Mouse (Mus musculus): ENCODE data around the gene Catsper3. TPM values are rescaled to one million over a fixed set of nuclear protein-coding genes. Genes with fewer than 3 reads are reported as not detected.

Catsper3 gene
- polyA plus RNA-seq, 1 experiment: 0.44 TPM

DNA sequence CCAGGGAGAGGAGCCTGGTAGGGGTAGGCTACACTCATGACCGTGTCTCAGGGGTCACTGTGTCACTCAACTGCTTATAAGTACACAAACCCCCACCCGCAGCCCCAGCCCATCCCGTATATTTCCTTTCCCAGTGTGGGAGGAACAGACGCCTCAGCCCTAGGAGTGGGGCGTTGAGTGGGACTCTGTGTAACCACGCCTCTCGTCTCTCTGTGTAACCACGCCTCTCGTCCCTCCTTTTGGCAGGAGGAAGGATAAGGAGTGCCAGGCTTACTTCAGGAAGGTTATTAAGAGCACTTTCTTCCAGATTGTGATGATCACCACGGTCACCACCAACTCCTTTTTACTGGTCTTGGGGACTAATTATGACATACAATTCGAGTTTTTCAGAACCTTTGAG, 1.8 kb downstream of the Catsper3 start:
- TF ChIP-seq POLR2A (IDR thresholded peaks at IDR 0.05; ENCODE audit: extremely low read depth, insufficient read depth, low read length): no peak
- no peak for TF ChIP-seq CTCF (IDR thresholded peaks at IDR 0.05; ENCODE audit: extremely low read depth, insufficient read depth, low read length)
- Histone ChIP-seq H3K27ac (ENCODE audit: insufficient read depth, low read length) (no peak overlapping the region), H3K4me1 (ENCODE audit: control insufficient read depth, insufficient read depth, low read length) (no peaks in the 10 kb centered on the region), H3K4me3 (ENCODE audit: insufficient read depth, low read length) (no peak overlapping the region)

DNA sequence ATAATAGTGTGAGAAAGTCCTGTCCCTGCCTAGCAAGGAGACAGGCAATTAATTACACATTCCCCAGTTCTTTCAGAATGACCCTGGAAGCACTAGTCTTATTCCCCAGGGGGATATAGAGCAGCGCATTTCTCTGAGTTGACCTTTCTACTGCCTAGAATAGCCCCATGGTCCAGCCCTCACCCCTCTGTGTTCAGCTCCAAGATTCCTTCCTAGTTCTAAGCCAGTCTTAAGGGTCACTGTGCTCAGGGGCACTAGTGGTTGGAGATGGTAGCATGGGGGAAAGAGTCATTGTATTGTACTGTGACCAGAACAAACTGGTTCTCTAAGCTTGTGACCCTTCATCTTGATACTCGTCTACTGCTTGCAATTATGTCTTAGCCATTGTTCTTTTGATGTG, 16.9 kb downstream of the Catsper3 start:
- no peak for TF ChIP-seq CTCF (IDR thresholded peaks at IDR 0.05; ENCODE audit: extremely low read depth, insufficient read depth, low read length)
- TF ChIP-seq POLR2A (IDR thresholded peaks at IDR 0.05; ENCODE audit: extremely low read depth, insufficient read depth, low read length): no peak
- no peak overlapping the region for H3K27ac ChIP-seq (ENCODE audit: insufficient read depth, low read length)
- H3K4me3 ChIP-seq (ENCODE audit: insufficient read depth, low read length): no peak overlapping the region
- H3K4me1 ChIP-seq (ENCODE audit: control insufficient read depth, insufficient read depth, low read length): no peaks in the 10 kb centered on the region

DNA sequence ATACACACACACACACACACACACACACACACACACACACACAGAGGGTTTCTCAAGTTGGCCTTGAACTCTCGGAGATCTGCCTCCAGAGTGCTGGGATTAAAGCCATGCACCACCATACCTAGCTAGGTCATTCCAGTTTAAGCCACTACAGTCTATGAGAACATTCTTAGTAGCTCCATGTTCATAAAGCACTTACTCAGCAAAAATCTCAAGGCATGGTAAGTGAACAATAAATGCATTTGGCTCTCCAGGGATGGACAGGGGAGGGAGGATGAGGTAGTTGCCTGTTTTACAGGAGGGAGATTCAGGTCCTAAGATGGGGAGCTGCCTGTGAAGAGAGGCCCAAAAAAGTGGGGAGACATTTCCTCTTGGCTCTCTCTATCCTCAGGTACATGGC, 19.6 kb downstream of the Catsper3 start:
- H3K4me3 ChIP-seq (ENCODE audit: insufficient read depth, low read length): no peak overlapping the region
- no peak overlapping the region for H3K27ac ChIP-seq (ENCODE audit: insufficient read depth, low read length)
- TF ChIP-seq CTCF (IDR thresholded peaks at IDR 0.05; ENCODE audit: extremely low read depth, insufficient read depth, low read length) (no peak), POLR2A (IDR thresholded peaks at IDR 0.05; ENCODE audit: extremely low read depth, insufficient read depth, low read length) (no peak)
- H3K4me1 ChIP-seq (ENCODE audit: control insufficient read depth, insufficient read depth, low read length): no peaks in the 10 kb centered on the region

DNA sequence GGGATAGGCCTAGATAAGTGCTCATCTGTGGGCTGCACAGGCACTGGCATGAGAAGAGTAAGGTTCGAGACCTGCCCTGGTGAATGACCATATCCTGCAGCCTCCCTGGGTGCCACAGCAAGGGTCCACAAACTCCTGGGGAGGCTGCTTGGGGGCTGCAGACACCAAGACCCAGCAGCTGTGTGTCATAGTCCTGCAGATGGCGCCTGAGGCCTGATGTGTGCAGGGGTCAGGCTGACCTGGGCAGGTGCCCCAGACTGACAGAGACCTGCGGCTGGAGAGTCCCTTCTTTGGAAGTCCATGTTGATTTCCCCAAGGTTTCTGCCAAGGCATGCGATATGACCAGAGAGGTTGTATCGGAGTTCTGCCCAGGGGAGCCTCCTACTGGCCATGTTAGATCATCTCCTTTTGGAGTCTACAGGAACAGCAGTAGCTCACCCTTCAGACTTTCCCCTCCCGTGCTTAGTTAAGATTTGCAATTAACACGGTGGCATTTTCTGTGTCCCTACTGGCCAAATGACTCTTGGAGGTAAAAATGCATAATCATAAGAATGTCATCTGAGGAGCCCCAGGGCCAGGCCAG, 24.8 kb downstream of the Catsper3 start:
- Histone ChIP-seq H3K4me3 (ENCODE audit: insufficient read depth, low read length) (no peak overlapping the region), H3K4me1 (ENCODE audit: control insufficient read depth, insufficient read depth, low read length) (no peaks in the 10 kb centered on the region), H3K27ac (ENCODE audit: insufficient read depth, low read length) (no peak overlapping the region)
- TF ChIP-seq POLR2A (IDR thresholded peaks at IDR 0.05; ENCODE audit: extremely low read depth, insufficient read depth, low read length): no peak
- no peak for TF ChIP-seq CTCF (IDR thresholded peaks at IDR 0.05; ENCODE audit: extremely low read depth, insufficient read depth, low read length)

GRCm38 (mm10) chr13:55809707-55810106, 25.3 kb downstream of the Catsper3 start:
- H3K4me1 ChIP-seq (ENCODE audit: control insufficient read depth, insufficient read depth, low read length): no peaks in the 10 kb centered on the region
- no peak overlapping the region for H3K4me3 ChIP-seq (ENCODE audit: insufficient read depth, low read length)
- no peak overlapping the region for H3K27ac ChIP-seq (ENCODE audit: insufficient read depth, low read length)
- TF ChIP-seq CTCF (IDR thresholded peaks at IDR 0.05; ENCODE audit: extremely low read depth, insufficient read depth, low read length) (no peak), POLR2A (IDR thresholded peaks at IDR 0.05; ENCODE audit: extremely low read depth, insufficient read depth, low read length) (no peak)

DNA sequence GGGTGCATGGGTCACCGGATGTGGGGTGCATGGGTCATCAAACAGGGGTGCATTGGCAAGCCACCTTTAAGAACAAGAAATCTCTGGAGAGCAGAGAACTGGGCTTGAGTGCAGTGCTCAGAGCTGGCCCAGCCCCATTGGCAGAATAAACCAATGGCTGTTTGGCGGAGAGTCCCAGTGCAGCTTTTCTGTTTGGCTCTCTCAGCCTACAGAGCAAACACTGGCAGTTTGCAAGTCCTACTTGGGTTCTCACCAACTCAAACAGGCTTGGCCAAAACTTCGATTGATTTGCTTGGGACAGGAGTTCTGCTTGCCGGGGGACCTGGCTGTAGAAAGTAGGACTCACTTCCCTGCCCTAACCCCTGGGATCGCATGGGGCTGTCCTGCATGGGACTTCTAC, 26.6 kb downstream of the Catsper3 start:
- TF ChIP-seq CTCF (IDR thresholded peaks at IDR 0.05; ENCODE audit: extremely low read depth, insufficient read depth, low read length) (no peak), POLR2A (IDR thresholded peaks at IDR 0.05; ENCODE audit: extremely low read depth, insufficient read depth, low read length) (no peak)
- H3K27ac ChIP-seq (ENCODE audit: insufficient read depth, low read length): no peak overlapping the region

GRCm38 (mm10) chr13:55813490-55814016, 29.2 kb downstream of the Catsper3 start:
- Histone ChIP-seq H3K4me1 (ENCODE audit: control insufficient read depth, insufficient read depth, low read length) (no peaks in the 10 kb centered on the region), H3K4me3 (ENCODE audit: insufficient read depth, low read length) (no peak overlapping the region), H3K27ac (ENCODE audit: insufficient read depth, low read length) (no peak overlapping the region)
- TF ChIP-seq CTCF (IDR thresholded peaks at IDR 0.05; ENCODE audit: extremely low read depth, insufficient read depth, low read length): no peak

More for the DNA sequence above, 26.6 kb downstream of the Catsper3 start:
- Histone ChIP-seq H3K4me1 (ENCODE audit: control insufficient read depth, insufficient read depth, low read length) (no peaks in the 10 kb centered on the region), H3K4me3 (ENCODE audit: insufficient read depth, low read length) (no peak overlapping the region)

DNA sequence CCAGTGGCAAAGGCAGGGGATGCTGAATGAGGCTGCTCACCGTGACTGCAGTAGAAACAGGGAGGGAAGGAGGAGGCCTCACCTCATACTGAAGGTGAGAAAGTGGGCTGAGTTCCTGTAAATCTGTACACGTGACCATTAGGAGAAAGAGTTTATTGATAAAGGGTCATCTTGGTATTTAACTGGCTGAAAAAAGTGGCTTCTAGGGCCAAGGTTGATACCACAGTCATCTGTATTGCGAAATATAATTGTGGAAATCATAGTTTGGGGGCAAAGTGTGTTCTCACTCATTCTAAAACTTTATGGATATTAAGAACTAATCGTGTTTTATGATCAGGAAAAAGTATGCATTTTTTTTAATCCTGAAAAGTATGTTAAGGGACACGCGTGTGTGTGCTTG, 30.5 kb downstream of the Catsper3 start:
- H3K4me1 ChIP-seq (ENCODE audit: control insufficient read depth, insufficient read depth, low read length): no peaks in the 10 kb centered on the region
- no peak overlapping the region for H3K27ac ChIP-seq (ENCODE audit: insufficient read depth, low read length)
- no peak overlapping the region for H3K4me3 ChIP-seq (ENCODE audit: insufficient read depth, low read length)
- TF ChIP-seq CTCF (IDR thresholded peaks at IDR 0.05; ENCODE audit: extremely low read depth, insufficient read depth, low read length) (no peak), POLR2A (IDR thresholded peaks at IDR 0.05; ENCODE audit: extremely low read depth, insufficient read depth, low read length) (no peak)

DNA sequence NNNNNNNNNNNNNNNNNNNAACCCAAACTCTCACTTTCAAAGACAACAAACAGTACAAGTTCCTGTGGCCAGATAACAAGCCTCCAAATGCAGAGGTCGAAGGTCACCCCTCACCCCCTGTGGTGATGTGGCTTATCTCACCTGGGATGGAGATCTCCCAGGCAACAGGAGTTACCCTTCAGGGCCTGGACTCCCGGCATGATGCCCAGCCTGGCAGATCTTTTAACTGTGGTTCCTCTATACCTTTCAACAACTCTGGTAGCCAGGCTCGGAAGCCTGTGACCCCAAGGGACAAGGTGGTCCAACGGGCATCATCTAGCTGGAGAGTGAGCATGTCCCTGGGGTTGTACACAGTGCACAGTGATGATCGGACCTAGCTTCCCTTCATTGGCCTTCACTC, 38.1 kb downstream of the Catsper3 start:
- H3K4me3 ChIP-seq (ENCODE audit: insufficient read depth, low read length): no peak overlapping the region
- TF ChIP-seq CTCF (IDR thresholded peaks at IDR 0.05; ENCODE audit: extremely low read depth, insufficient read depth, low read length) (no peak), POLR2A (IDR thresholded peaks at IDR 0.05; ENCODE audit: extremely low read depth, insufficient read depth, low read length) (no peak)

GRCm38 (mm10) chr13:55824151-55824945, 40.0 kb downstream of the Catsper3 start:
- H3K4me3 ChIP-seq (ENCODE audit: insufficient read depth, low read length): no peak overlapping the region
- H3K4me1 ChIP-seq (ENCODE audit: control insufficient read depth, insufficient read depth, low read length): no peaks in the 10 kb centered on the region
- H3K27ac ChIP-seq (ENCODE audit: insufficient read depth, low read length): no peak overlapping the region
- no peak for TF ChIP-seq CTCF (IDR thresholded peaks at IDR 0.05; ENCODE audit: extremely low read depth, insufficient read depth, low read length)
- no peak for TF ChIP-seq POLR2A (IDR thresholded peaks at IDR 0.05; ENCODE audit: extremely low read depth, insufficient read depth, low read length)

More for the DNA sequence above, 38.1 kb downstream of the Catsper3 start:
- no peak overlapping the region for H3K27ac ChIP-seq (ENCODE audit: insufficient read depth, low read length)
- H3K4me1 ChIP-seq (ENCODE audit: control insufficient read depth, insufficient read depth, low read length): no peaks in the 10 kb centered on the region

Measured in cortical plate, adult 2 months (tissue).